Mouse (Mus musculus) midbrain, embryonic 12.5 days (tissue): ENCODE results near the gene Cdan1. TPM values are rescaled to one million over a fixed set of nuclear protein-coding genes. Genes with fewer than 3 reads are reported as not detected.

Experiments used
- ATAC-seq: fragments of 200-750 bp; cut with Nextera tagmentation; 2 replicates; pipeline ENCODE4 v1.8.0; 2017; ENCODE audit warnings: low read depth, moderate TSS enrichment, moderate library complexity; ENCODE audit not compliant: low FRiP score
- H3K27ac ChIP-seq: fragments of 300-500 bp; sonication (generic); replicated peaks from 2 replicates; pipeline ENCODE4 v1.5.1; 2016; ENCODE audit warnings: mild to moderate bottlenecking
- H3K27me3 ChIP-seq: fragments of 300-500 bp; sonication (generic); 2 replicates; pipeline ENCODE4 v1.6.1; 2016; ENCODE audit warnings: mild to moderate bottlenecking
- H3K36me3 ChIP-seq: fragments of 300-500 bp; sonication (generic); 2 replicates; pipeline ENCODE4 v1.6.1; 2016
- H3K4me1 ChIP-seq: fragments of 300-500 bp; sonication (generic); 2 replicates; pipeline ENCODE4 v1.6.1; 2016
- H3K4me2 ChIP-seq: fragments of 300-500 bp; sonication (generic); replicated peaks from 2 replicates; pipeline ENCODE4 v1.6.1; 2016; ENCODE audit warnings: mild to moderate bottlenecking, moderate library complexity
- H3K4me3 ChIP-seq: fragments of 300-500 bp; sonication (generic); 2 replicates; pipeline ENCODE4 v1.5.1; 2016; ENCODE audit warnings: mild to moderate bottlenecking
- H3K9ac ChIP-seq: fragments of 300-500 bp; sonication (generic); replicated peaks from 2 replicates; pipeline ENCODE4 v1.6.1; 2016; ENCODE audit warnings: mild to moderate bottlenecking, moderate library complexity
- H3K9me3 ChIP-seq: fragments of 300-500 bp; sonication (generic); 2 replicates; pipeline ENCODE4 v1.6.1; 2016; ENCODE audit warnings: mild to moderate bottlenecking
- WGBS: fragments of 180-500 bp; shearing (Covaris S2); methylation state at CpG from one replicate; pipeline ENCODE4 v1.1.7; 2016; 5-methylcytosine and 5-hydroxymethylcytosine counted together
- polyA plus RNA-seq: library from polyadenylated mRNA; unstranded; fragments of >200 nt; fragmentation: Nextera tagmentation; extraction: Ambion mirVana; gene quantifications from 2 replicates; pipeline ENCODE4 v1.2.1, GENCODE M21; 2016

The Cdan1 gene
- polyA plus RNA-seq, 1 experiment from 2014 or later, result 8.0 TPM

GRCm38 (mm10) chr2:120731167-120731862 is 118.6 kb downstream of the Cdan1 start:
- under 1% methylated on average over 49 of the region's 61 CpGs for WGBS
- H3K9ac ChIP-seq, result peak overlapping the region; percentile 98
- H3K9me3 ChIP-seq, result no peaks in the 10 kb centered on the region
- H3K27me3 ChIP-seq, result no peaks in the 10 kb centered on the region
- H3K27ac ChIP-seq, result peak overlapping the region; percentile 90
- peaks cover 24% of the 10 kb centered on the region for H3K36me3 ChIP-seq
- peak; percentile 97 for ATAC-seq
- H3K4me3 ChIP-seq, result peak overlapping the region; percentile 98
- peak overlapping the region; percentile 95 for H3K4me2 ChIP-seq
- H3K4me1 ChIP-seq, result peaks cover 20% of the 10 kb centered on the region

- H3K9ac ChIP-seq, result peak overlapping the region; percentile 98
- H3K27me3 ChIP-seq, result no peaks in the 10 kb centered on the region
- peaks cover 30% of the 10 kb centered on the region for H3K36me3 ChIP-seq
- H3K9me3 ChIP-seq, result no peaks in the 10 kb centered on the region
- peak; percentile 45 for ATAC-seq
- H3K4me1 ChIP-seq, result peaks cover 20% of the 10 kb centered on the region
- H3K27ac ChIP-seq, result peak overlapping the region; percentile 90
- peak overlapping the region; percentile 95 for H3K4me2 ChIP-seq
- H3K4me3 ChIP-seq, result peak overlapping the region; percentile 98
- WGBS, result under 1% methylated on average over 50 of the region's 50 CpGs
These were observed 119.2 kb downstream of the Cdan1 start for GRCm38 (mm10) chr2:120730639-120731166.

- 11% methylated on average over 23 of the region's 23 CpGs for WGBS
- Histone ChIP-seq H3K27me3 (no peaks in the 10 kb centered on the region), H3K4me2 (peak overlapping the region; percentile 95), H3K27ac (no peak overlapping the region), H3K9me3 (no peaks in the 10 kb centered on the region), H3K36me3 (peaks cover 38% of the 10 kb centered on the region), H3K4me1 (peaks cover 20% of the 10 kb centered on the region), H3K4me3 (peak overlapping the region; percentile 98), H3K9ac (peak overlapping the region; percentile 98)
- ATAC-seq, result no peak
These were observed 119.9 kb downstream of the Cdan1 start for GRCm38 (mm10) chr2:120729775-120730585.

GRCm38 (mm10) chr2:120724176-120724575 is 125.8 kb downstream of the Cdan1 start:
- H3K36me3 ChIP-seq, result peaks cover 92% of the 10 kb centered on the region
- no peak overlapping the region for H3K27ac ChIP-seq
- no peak overlapping the region for H3K4me3 ChIP-seq
- no peak overlapping the region for H3K9ac ChIP-seq
- no peaks in the 10 kb centered on the region for H3K9me3 ChIP-seq
- no peaks in the 10 kb centered on the region for H3K27me3 ChIP-seq
- ATAC-seq, result no peak
- peaks cover 9% of the 10 kb centered on the region for H3K4me1 ChIP-seq
- H3K4me2 ChIP-seq, result no peak overlapping the region
- WGBS, result 87% methylated on average over 6 of the region's 6 CpGs

- Histone ChIP-seq H3K36me3 (peaks cover 96% of the 10 kb centered on the region), H3K4me2 (no peak overlapping the region), H3K4me1 (peaks cover 3% of the 10 kb centered on the region), H3K27ac (no peak overlapping the region), H3K4me3 (no peak overlapping the region), H3K9me3 (no peaks in the 10 kb centered on the region), H3K27me3 (no peaks in the 10 kb centered on the region), H3K9ac (no peak overlapping the region)
- WGBS, result 84% methylated on average over 4 of the region's 4 CpGs
- no peak for ATAC-seq
These were observed 126.3 kb downstream of the Cdan1 start for GRCm38 (mm10) chr2:120723621-120724020.

- H3K27ac ChIP-seq, result no peak overlapping the region
- H3K4me3 ChIP-seq, result no peak overlapping the region
- H3K4me2 ChIP-seq, result no peak overlapping the region
- no peak for ATAC-seq
- no peaks in the 10 kb centered on the region for H3K27me3 ChIP-seq
- H3K9me3 ChIP-seq, result no peaks in the 10 kb centered on the region
- no peak overlapping the region for H3K9ac ChIP-seq
- no peaks in the 10 kb centered on the region for H3K4me1 ChIP-seq
- H3K36me3 ChIP-seq, result peaks cover 96% of the 10 kb centered on the region
- 71% methylated on average over 8 of the region's 8 CpGs for WGBS
These were observed 127.4 kb downstream of the Cdan1 start for GRCm38 (mm10) chr2:120722491-120722890.

- no peak for ATAC-seq
- WGBS, result 91% methylated on average over 2 of the region's 2 CpGs
- peaks cover 96% of the 10 kb centered on the region for H3K36me3 ChIP-seq
These were observed 128.0 kb downstream of the Cdan1 start for GRCm38 (mm10) chr2:120721911-120722310.

GRCm38 (mm10) chr2:120720821-120721220 is 129.1 kb downstream of the Cdan1 start:
- peaks cover 93% of the 10 kb centered on the region for H3K36me3 ChIP-seq
- H3K4me3 ChIP-seq, result no peak overlapping the region
- ATAC-seq, result no peak
- no peak overlapping the region for H3K9ac ChIP-seq
- H3K27me3 ChIP-seq, result no peaks in the 10 kb centered on the region
- H3K9me3 ChIP-seq, result no peaks in the 10 kb centered on the region
- H3K4me1 ChIP-seq, result no peaks in the 10 kb centered on the region
- no peak overlapping the region for H3K27ac ChIP-seq
- no peak overlapping the region for H3K4me2 ChIP-seq
- 93% methylated on average over 6 of the region's 6 CpGs for WGBS

More at GRCm38 (mm10) chr2:120721911-120722310, 128.0 kb downstream of the Cdan1 start:
- Histone ChIP-seq H3K27me3 (no peaks in the 10 kb centered on the region), H3K4me2 (no peak overlapping the region), H3K27ac (no peak overlapping the region), H3K4me3 (no peak overlapping the region), H3K9ac (no peak overlapping the region), H3K4me1 (no peaks in the 10 kb centered on the region), H3K9me3 (no peaks in the 10 kb centered on the region)

GRCm38 (mm10) chr2:120718496-120718895 is 131.4 kb downstream of the Cdan1 start:
- no peaks in the 10 kb centered on the region for H3K4me1 ChIP-seq
- H3K9ac ChIP-seq, result no peak overlapping the region
- H3K4me2 ChIP-seq, result no peak overlapping the region
- WGBS, result 96% methylated on average over 8 of the region's 8 CpGs
- H3K36me3 ChIP-seq, result peaks cover 90% of the 10 kb centered on the region
- no peaks in the 10 kb centered on the region for H3K9me3 ChIP-seq
- H3K27me3 ChIP-seq, result no peaks in the 10 kb centered on the region
- no peak overlapping the region for H3K4me3 ChIP-seq
- no peak overlapping the region for H3K27ac ChIP-seq
- ATAC-seq, result no peak

GRCm38 (mm10) chr2:120713441-120713840 is 136.5 kb downstream of the Cdan1 start:
- 93% methylated on average over 3 of the region's 3 CpGs for WGBS
- Histone ChIP-seq H3K4me1 (no peaks in the 10 kb centered on the region), H3K4me2 (no peak overlapping the region), H3K27ac (no peak overlapping the region), H3K36me3 (peaks cover 56% of the 10 kb centered on the region), H3K9me3 (no peaks in the 10 kb centered on the region), H3K9ac (no peak overlapping the region), H3K27me3 (no peaks in the 10 kb centered on the region), H3K4me3 (no peak overlapping the region)
- ATAC-seq, result no peak

GRCm38 (mm10) chr2:120710948-120711347 is 139.0 kb downstream of the Cdan1 start:
- H3K36me3 ChIP-seq, result peaks cover 37% of the 10 kb centered on the region
- ATAC-seq, result no peak
- no peaks in the 10 kb centered on the region for H3K4me1 ChIP-seq
- no peak overlapping the region for H3K27ac ChIP-seq
- H3K27me3 ChIP-seq, result no peaks in the 10 kb centered on the region
- no peak overlapping the region for H3K4me3 ChIP-seq
- WGBS, result 90% methylated on average over 3 of the region's 3 CpGs
- no peaks in the 10 kb centered on the region for H3K9me3 ChIP-seq
- H3K9ac ChIP-seq, result no peak overlapping the region
- no peak overlapping the region for H3K4me2 ChIP-seq

GRCm38 (mm10) chr2:120710154-120710553 is 139.8 kb downstream of the Cdan1 start:
- Histone ChIP-seq H3K9ac (no peak overlapping the region), H3K4me3 (no peak overlapping the region), H3K36me3 (peaks cover 33% of the 10 kb centered on the region), H3K4me1 (no peaks in the 10 kb centered on the region), H3K4me2 (no peak overlapping the region), H3K9me3 (no peaks in the 10 kb centered on the region), H3K27ac (no peak overlapping the region), H3K27me3 (no peaks in the 10 kb centered on the region)
- ATAC-seq, result no peak
- 89% methylated on average over 3 of the region's 3 CpGs for WGBS
